Mouse (Mus musculus) urinary bladder, adult 18-20 months (tissue): ENCODE measurements around the gene Gcgr.
"Not testable (repeated sequence)": the region's sequence is repeated elsewhere in the genome, so short reads cannot be mapped to it uniquely, and the experiment has no call there.

Experiments
- DNase-seq, 2 experiments: peaks; one replicate each; pipeline ENCODE4 v3.0.0; 2022; ENCODE audit warnings: low spot score in 2 of 2, mixed read lengths in 2 of 2

Gcgr gene

GRCm38 (mm10) chr11:120506899-120507298, 23.6 kb upstream of the Gcgr start:
- DNase-seq, result no peak

GRCm38 (mm10) chr11:120507611-120508289, 22.7 kb upstream of the Gcgr start:
- DNase-seq, result no peak

DNA sequence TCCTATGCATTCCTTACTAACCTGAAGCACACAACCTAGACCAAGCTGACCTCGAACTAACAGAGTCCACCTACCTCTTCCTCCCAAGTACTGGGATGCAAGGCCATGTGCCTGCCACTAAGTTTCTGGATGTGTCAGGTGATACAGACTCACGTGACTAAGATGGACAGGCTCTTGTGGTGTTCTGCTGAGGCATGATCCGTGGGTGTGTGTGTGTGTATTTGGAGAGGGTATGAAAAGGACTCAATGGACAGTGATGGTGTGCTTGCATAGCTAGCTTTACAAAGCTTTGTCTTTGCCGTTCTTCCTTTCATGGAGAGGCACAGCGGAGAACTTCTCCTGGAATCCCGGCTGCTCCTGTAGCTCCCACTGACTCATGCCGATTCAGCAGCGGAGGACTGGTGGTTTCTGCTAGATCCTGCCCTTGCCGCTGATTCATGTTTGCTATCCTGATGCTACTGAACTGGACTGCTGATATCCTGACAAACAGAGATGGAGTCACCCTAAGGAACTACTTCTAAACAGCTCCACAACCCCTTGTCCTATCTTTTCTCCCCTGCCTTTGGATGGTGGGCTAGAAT, 22.1 kb upstream of the Gcgr start:
- no peak for DNase-seq

DNA sequence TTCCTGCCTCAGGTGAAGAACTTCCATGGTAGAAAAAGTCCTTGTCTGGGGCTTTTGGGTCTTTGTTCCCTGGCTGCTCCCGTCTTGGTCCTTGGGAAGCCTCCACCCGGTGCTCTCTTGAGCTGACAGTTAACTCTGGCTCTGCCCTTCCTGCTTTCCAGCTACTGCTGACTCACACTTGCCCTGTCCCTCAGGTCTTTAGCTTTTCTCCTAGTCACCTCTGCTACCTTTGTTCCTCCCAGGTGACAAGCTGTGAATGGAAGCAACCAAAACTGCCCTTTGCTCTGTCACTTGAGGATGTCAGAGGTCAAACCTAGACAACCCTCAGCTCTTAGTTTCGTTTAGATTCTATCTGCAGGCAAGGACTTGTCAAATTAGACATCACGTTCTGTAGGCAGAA, 20.6 kb upstream of the Gcgr start:
- no peak for DNase-seq

GRCm38 (mm10) chr11:120510375-120511030, 20.0 kb upstream of the Gcgr start:
- no peak for DNase-seq

DNA sequence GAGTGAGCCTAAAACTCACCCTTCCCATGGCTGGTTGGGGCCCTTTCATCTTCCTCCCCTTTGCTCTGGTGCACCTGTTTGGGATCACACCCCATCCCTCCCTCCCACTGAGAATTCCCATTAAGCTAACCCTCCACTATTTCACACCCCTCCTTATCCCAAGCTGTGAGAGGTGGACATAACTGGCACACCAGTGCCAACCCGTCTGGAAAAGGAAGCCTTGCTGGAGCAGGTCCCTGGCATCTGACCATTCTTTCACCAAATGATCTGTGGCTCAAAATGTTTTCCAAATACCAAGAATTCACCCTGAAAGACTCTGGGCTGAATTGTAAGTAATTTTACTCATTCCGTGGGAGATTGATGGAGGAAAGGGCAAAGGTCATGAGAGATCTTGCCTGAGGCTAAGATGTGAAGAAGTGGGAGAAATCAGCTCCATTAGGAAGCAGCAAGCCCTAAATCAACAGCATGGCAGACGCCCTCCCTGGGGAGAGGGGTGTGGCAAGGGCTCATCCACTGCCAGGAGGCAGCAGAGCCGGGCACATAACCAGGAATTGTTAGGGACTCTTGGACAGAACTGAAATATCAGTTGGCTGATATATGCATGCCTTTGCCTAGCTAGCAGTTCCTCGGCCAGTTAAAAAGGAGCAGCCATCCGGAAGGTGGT, 17.6 kb upstream of the Gcgr start:
- no peak for DNase-seq

DNA sequence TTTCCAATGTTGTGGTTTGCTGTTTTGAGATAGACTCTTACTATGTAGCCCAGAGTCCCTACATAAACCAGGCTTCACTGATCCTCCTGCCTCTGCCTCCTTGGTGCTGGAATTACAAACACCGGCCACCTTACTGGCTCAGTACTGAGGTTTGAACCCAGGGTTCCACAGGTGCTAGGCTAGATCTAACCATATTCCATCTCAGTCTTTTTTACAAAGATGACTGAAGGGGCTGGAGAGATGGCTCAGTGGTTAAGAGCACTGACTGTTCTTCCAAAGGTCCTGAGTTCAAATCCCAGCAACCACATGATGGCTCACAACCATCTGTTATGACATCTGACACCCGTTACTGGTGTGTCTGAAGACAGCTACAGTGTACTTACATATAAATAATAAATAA, 16.2 kb upstream of the Gcgr start:
- DNase-seq, result not testable (repeated sequence)

DNA sequence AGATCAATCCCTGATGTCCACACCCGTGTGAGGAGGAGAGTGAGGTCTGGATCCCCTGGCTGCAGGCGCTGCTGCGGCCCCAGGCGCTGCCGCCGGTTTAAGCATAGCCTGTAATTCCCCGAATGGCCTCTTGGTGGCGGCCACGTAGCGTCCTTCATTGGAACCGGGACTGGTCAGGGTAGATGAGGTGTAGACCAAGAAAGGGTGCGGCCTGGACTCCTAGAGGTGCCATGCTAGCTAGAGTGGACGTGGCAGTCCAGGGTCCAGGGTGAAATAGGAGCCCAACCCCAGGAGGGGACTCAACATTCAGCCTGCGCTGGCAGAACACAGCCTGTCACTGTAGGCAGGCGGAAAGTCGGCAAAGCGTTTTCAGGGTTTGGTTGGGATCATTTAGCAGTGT, 14.9 kb upstream of the Gcgr start:
- peak; percentile 82 to 92 for DNase-seq

DNA sequence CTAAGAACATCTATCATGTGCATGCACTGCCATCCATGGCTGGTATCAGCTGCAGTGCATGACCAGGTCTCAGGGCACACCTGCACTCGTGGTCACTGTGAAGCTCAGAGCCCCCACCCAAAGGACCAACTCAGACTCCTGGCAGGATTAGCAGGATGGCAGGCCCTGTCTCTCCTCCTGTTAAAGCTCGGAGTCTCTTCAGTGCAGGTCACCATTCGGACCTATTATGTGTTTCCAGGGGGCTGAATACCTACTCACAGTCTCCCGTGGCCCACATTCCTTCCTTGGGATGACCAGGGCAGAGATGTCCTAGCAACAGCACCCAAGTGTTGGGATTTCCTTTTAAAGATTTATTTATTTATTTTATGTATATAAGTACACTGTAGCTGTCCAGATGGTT, 13.4 kb upstream of the Gcgr start:
- DNase-seq, result no peak

DNA sequence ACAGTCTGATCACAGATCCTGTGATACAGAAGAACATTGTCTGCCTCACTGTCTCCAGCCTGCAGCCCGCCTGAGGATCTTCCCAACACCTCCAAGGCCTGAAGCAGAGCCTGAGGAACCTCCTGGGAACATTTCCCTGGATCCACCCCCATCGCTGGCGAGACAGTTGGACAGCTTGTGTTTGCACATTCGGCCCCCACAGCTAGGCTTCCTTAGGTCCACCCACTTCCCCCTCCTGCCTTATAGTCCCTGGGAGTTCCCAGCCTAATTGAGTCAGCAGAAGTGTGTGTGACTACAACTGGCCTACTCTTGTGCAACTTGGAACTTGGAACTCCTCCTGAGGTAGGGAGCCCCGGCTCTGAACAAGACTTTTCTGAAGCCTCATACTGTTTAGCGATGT, 12.5 kb upstream of the Gcgr start:
- peak in 1 of 2 experiments; percentile 53 for DNase-seq

DNA sequence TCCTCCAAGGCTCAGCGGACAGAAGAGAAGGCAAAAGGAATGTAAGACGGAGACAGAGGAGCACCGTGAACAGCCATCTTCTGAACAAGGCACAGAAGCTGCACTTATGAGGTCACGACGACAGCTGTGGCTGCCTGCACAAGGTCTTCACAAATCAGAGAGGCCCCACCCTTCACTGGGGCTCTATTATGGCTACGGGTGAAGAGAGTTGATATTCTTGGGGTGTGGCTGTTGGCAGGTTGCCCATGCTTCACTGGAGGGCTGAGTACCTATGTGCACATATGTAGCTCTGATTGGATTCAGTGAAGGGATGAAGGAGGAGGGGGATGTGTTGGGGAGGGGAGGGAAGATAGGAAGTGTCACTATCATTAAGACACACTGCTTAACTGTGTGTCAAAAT, 11.9 kb upstream of the Gcgr start:
- no peak for DNase-seq

GRCm38 (mm10) chr11:120519738-120520137, 10.8 kb upstream of the Gcgr start:
- DNase-seq, result no peak

DNA sequence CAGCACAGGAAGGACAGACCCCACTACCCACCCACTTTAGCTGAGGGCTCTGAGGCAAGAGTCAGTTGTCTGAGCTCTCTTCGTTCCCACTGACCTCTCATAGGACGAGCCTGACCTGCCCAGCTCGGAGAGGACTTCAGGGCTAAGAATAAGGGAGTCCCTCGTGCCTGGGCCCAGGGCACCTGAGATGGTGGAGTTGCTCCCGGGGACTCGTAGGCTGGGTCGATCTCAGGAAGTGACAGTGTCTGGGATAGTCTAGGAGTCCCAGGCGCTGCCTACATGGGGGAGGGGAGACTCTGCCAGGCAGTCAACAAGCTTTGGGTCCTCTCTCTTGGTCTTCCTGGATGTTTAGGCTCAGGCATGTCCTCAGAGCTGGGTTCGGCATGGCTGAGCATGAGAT, 10.0 kb upstream of the Gcgr start:
- no peak for DNase-seq

DNA sequence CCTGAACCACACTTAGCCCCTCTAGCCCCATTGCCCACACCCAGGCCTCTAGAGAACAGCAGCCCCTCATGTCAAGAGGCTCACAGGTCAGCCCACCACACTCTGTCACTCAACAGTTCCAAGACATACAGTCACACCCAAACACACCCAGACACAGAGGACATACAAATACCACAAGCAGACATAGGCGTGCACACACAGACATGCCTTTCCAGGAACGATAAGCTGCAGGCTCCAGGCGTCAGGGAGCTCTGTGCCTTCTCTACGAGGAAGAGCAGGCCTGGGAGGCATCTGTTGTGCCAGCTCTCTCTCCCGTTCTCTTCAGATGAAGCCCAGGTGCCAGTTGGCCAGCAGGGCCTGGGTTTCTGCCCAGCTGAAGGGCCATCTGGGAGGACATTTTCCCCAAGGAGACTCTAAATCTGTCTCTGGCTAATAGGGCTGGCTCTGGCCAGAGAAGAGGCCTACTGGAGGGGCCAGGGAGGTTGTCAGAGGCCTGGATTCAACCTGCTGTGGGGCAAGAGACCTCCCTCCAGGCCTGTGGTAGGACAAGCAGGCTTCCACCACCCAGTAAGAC, 9.4 kb upstream of the Gcgr start:
- DNase-seq, result no peak

GRCm38 (mm10) chr11:120522581-120522980, 7.9 kb upstream of the Gcgr start:
- DNase-seq, result no peak

DNA sequence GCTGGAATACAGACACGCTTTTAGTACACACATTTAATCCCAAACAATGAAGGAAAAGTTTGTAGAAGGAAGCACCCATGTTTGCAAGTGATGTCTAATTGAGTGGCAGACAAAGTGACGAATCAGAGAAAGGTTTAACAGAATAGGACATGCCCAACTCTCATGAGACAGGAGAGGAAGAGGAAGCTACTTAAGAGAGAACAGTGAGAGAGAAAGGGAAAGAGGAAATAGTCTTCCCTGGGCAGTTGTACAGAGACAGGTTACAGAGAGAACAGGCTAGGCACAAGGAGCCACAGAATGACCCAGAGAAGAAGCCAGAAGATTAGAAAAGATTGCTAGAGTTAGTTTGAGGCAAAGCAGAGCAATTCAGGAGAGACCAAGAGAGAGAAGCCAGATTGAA, 4.5 kb upstream of the Gcgr start:
- no peak for DNase-seq

- DNase-seq, result no peak
Measured at GRCm38 (mm10) chr11:120527690-120528354, 2.7 kb upstream of the Gcgr start.

DNA sequence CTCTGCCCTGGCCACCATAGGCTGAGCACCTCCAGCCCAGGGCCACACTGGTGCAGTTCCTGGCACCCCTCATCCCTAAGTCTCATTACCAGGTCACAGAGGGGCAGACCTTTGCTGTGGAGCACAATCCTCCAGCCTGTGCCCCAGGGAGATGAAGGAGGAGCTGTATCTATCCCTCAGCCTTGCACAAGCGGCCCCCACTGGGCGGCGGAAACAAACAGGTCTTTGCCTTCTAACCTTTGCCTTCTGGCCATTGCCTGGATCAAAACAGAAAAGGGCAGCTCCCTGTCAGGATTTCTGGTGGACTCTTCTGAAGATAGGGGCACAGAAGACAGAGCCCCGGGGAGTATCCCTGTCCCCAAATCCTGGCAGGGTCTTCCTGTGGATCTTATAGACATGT, 1.6 kb upstream of the Gcgr start:
- no peak for DNase-seq

DNA sequence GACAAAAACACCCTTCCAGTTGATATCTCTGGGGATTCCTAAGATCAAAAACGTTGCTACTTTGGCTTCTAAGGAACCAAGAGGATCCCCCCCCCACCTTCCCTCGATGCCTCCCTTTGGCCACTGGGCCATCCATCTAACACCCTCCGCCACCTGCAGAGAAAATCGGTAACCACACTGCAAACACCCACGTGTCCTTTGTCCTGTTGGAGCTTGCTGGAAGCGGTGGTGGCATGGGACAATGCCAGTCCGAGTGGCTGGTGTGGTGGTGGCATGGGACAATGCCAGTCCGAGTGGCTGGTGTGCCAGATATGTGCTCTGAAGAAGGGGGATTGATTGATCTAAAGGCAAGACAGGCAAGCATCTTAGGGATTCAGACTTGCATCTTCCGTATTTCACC, 1.1 kb downstream of the Gcgr start:
- DNase-seq, result no peak

DNA sequence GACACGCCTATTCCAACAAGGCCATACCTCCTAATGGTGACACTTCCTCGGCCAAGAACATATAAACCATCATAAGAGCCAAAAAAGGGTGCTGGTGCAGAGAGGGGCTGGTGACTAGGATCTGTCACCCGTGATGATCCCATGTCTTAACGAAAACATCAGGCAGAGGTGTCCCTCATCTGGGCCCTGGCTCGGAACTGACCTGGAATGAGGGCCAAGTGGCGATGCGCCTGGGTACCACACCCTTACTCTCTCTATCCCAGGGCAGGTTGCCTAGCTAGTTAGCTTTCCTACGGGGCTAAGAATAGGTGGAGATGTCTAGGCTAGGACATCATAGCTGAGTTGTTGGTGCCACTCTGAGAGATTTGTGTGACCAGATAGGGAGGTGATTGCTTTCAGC, 3.6 kb downstream of the Gcgr start:
- DNase-seq, result no peak

DNA sequence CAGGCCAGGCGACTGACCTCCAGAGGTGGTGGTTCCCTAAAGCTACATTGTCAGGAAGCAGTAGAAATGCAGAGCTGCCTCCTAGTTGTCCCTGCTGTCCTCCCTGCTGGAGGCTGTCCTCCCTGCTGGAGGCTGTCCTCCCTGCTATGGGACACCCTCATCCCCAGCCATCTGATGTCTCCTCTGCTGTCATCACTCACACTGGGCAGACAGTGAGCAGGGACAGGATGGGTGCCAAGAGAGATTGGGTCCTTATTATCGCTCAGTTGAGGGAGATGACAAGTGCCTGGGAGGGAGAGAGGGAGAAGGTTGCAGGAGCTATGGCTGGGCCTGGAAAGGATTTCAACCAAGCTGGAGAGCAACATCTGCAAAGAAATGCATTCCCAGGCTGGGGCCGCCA, 4.6 kb downstream of the Gcgr start:
- DNase-seq, result no peak

DNA sequence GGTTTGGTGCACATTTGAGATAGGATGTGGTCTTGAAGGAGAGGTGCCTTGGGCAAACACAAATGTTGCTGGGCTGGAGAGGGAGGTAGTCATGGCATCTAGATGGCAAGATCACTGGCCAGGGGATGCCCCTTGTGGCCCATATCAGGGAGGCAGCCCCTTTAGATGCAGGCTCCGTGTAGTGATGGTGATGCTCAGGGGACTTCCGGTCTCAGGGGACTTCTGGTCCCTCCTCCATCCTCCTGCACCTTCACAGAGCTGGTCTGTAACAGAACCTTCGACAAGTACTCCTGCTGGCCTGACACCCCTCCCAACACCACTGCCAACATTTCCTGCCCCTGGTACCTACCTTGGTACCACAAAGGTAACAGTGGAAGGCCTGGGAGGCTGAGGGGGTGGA, 5.3 kb downstream of the Gcgr start:
- no peak for DNase-seq
